Mouse (Mus musculus): ENCODE results near the gene Zdhhc16.

The Zdhhc16 gene

GRCm38 (mm10) chr19:41933179-41934086 lies at the start of gene Zdhhc16, which contains the start of gene Exosc1:
TSS of gene Zdhhc16 (plus strand) at chr19:41933480.
TSS of gene Exosc1 (minus strand) at chr19:41933423.
- peak; percentile 99 for DNase-seq (ENCODE audit: extremely low read depth, low read depth)

GRCm38 (mm10) chr19:41883882-41884281 lies 49.4 kb upstream of the Zdhhc16 start:
- DNase-seq (ENCODE audit: extremely low read depth, low read depth), result no peak

GRCm38 (mm10) chr19:41888191-41888590 lies 45.1 kb upstream of the Zdhhc16 start:
- DNase-seq (ENCODE audit: extremely low read depth, low read depth), result no peak

- DNase-seq (ENCODE audit: extremely low read depth, low read depth), result peak; percentile 61
Observed at GRCm38 (mm10) chr19:41894959-41895358, 38.3 kb upstream of the Zdhhc16 start.

GRCm38 (mm10) chr19:41895460-41896318 lies 37.6 kb upstream of the Zdhhc16 start, which contains the start of gene Rrp12:
TSS of gene Rrp12 (minus strand) at chr19:41896173.
- DNase-seq (ENCODE audit: extremely low read depth, low read depth), result peak; percentile 96

GRCm38 (mm10) chr19:41896319-41896711 lies 37.0 kb upstream of the Zdhhc16 start:
- DNase-seq (ENCODE audit: extremely low read depth, low read depth), result no peak

- DNase-seq (ENCODE audit: extremely low read depth, low read depth), result peak; percentile 71
Observed at GRCm38 (mm10) chr19:41898860-41899259, 34.4 kb upstream of the Zdhhc16 start.

GRCm38 (mm10) chr19:41900495-41901090 lies 32.7 kb upstream of the Zdhhc16 start:
- DNase-seq (ENCODE audit: extremely low read depth, low read depth), result peak; percentile 68

- DNase-seq (ENCODE audit: extremely low read depth, low read depth), result peak; percentile 98
Observed at GRCm38 (mm10) chr19:41901696-41902095, 31.6 kb upstream of the Zdhhc16 start.

- peak; percentile 65 for DNase-seq (ENCODE audit: extremely low read depth, low read depth)
Observed at GRCm38 (mm10) chr19:41902848-41903593, 30.3 kb upstream of the Zdhhc16 start.

- DNase-seq (ENCODE audit: extremely low read depth, low read depth), result no peak
Observed at GRCm38 (mm10) chr19:41905246-41905645, 28.0 kb upstream of the Zdhhc16 start.

- DNase-seq (ENCODE audit: extremely low read depth, low read depth), result peak; percentile 59
Observed at GRCm38 (mm10) chr19:41906311-41907078, 26.8 kb upstream of the Zdhhc16 start.

GRCm38 (mm10) chr19:41907079-41907760 lies 26.1 kb upstream of the Zdhhc16 start:
- DNase-seq (ENCODE audit: extremely low read depth, low read depth), result peak; percentile 79

- no peak for DNase-seq (ENCODE audit: extremely low read depth, low read depth)
Observed at GRCm38 (mm10) chr19:41908736-41909135, 24.5 kb upstream of the Zdhhc16 start.

- DNase-seq (ENCODE audit: extremely low read depth, low read depth), result no peak
Observed at GRCm38 (mm10) chr19:41910396-41910795, 22.9 kb upstream of the Zdhhc16 start.

- peak; percentile 96 for DNase-seq (ENCODE audit: extremely low read depth, low read depth)
Observed at GRCm38 (mm10) chr19:41911178-41912073, 21.9 kb upstream of the Zdhhc16 start, which contains the start of gene Pgam1. TSS of gene Pgam1 (plus strand) at chr19:41911923.

GRCm38 (mm10) chr19:41912121-41913080 lies 20.9 kb upstream of the Zdhhc16 start:
- no peak for DNase-seq (ENCODE audit: extremely low read depth, low read depth)
